Mouse (Mus musculus) liver, adult 2 months (tissue): ENCODE measurements at regions not wholly inside any gene's neighbourhood (a gene's known extent, or its start where the extent isn't known, plus 50 kb on each side); places are given as distances from the start of the nearest gene placed in this dataset.

ENCODE experiments used
- CTCF ChIP-seq: fragments of 200-500 bp; IDR thresholded peaks from 2 replicates; pipeline ENCODE4 v1.5.1; 2011; ENCODE audit warnings: low read depth, low read length, control low read depth
- POLR2A ChIP-seq: fragments of 200-500 bp; IDR thresholded peaks from 2 replicates; pipeline ENCODE4 v1.6.1; 2011; ENCODE audit warnings: low read length, control low read depth; ENCODE audit not compliant: insufficient read depth; ENCODE audit errors: extremely low read depth

GRCm38 (mm10) chr8:8193036-8193435, 468.0 kb downstream of the Efnb2 start:
- no peak for TF ChIP-seq CTCF
- TF ChIP-seq POLR2A = no peak
